Mouse (Mus musculus) midbrain, embryonic 12.5 days (tissue): ENCODE measurements at regions not wholly inside any gene's neighbourhood (a gene's known extent, or its start where the extent isn't known, plus 50 kb on each side); places are given as distances from the start of the nearest gene placed in this dataset.
A peak's percentile ranks its signal among the peaks of the same experiment; 100 is the strongest.

Source experiments
- ATAC-seq: fragments of 200-750 bp; cut with Nextera tagmentation; 2 replicates; pipeline ENCODE4 v1.8.0; 2017; ENCODE audit warnings: low read depth, moderate TSS enrichment, moderate library complexity; ENCODE audit not compliant: low FRiP score
- H3K27ac ChIP-seq: fragments of 300-500 bp; sonication (generic); replicated peaks from 2 replicates; pipeline ENCODE4 v1.5.1; 2016; ENCODE audit warnings: mild to moderate bottlenecking
- H3K27me3 ChIP-seq: fragments of 300-500 bp; sonication (generic); 2 replicates; pipeline ENCODE4 v1.6.1; 2016; ENCODE audit warnings: mild to moderate bottlenecking
- H3K36me3 ChIP-seq: fragments of 300-500 bp; sonication (generic); 2 replicates; pipeline ENCODE4 v1.6.1; 2016
- H3K4me1 ChIP-seq: fragments of 300-500 bp; sonication (generic); 2 replicates; pipeline ENCODE4 v1.6.1; 2016
- H3K4me2 ChIP-seq: fragments of 300-500 bp; sonication (generic); replicated peaks from 2 replicates; pipeline ENCODE4 v1.6.1; 2016; ENCODE audit warnings: mild to moderate bottlenecking, moderate library complexity
- H3K4me3 ChIP-seq: fragments of 300-500 bp; sonication (generic); 2 replicates; pipeline ENCODE4 v1.5.1; 2016; ENCODE audit warnings: mild to moderate bottlenecking
- H3K9ac ChIP-seq: fragments of 300-500 bp; sonication (generic); replicated peaks from 2 replicates; pipeline ENCODE4 v1.6.1; 2016; ENCODE audit warnings: mild to moderate bottlenecking, moderate library complexity
- H3K9me3 ChIP-seq: fragments of 300-500 bp; sonication (generic); 2 replicates; pipeline ENCODE4 v1.6.1; 2016; ENCODE audit warnings: mild to moderate bottlenecking
- WGBS: fragments of 180-500 bp; shearing (Covaris S2); methylation state at CpG from one replicate; pipeline ENCODE4 v1.1.7; 2016; 5-methylcytosine and 5-hydroxymethylcytosine counted together

GRCm38 (mm10) chr1:69440564-69441334, 246.3 kb downstream of the Ikzf2 start:
- H3K9ac ChIP-seq = no peak overlapping the region
- H3K4me1 ChIP-seq = no peaks in the 10 kb centered on the region
- no peak for ATAC-seq
- WGBS = 93% methylated on average over 14 of the region's 14 CpGs
- H3K4me3 ChIP-seq = no peak overlapping the region
- no peaks in the 10 kb centered on the region for H3K27me3 ChIP-seq
- H3K27ac ChIP-seq = no peak overlapping the region
- H3K36me3 ChIP-seq = no peaks in the 10 kb centered on the region
- no peaks in the 10 kb centered on the region for H3K9me3 ChIP-seq
- H3K4me2 ChIP-seq = no peak overlapping the region

GRCm38 (mm10) chr1:69437042-69437441, 250.0 kb downstream of the Ikzf2 start:
- H3K9me3 ChIP-seq = no peaks in the 10 kb centered on the region
- no peaks in the 10 kb centered on the region for H3K27me3 ChIP-seq
- WGBS = 93% methylated on average over 8 of the region's 8 CpGs
- no peak overlapping the region for H3K27ac ChIP-seq
- H3K4me3 ChIP-seq = no peak overlapping the region
- H3K9ac ChIP-seq = no peak overlapping the region
- no peak for ATAC-seq
- H3K36me3 ChIP-seq = no peaks in the 10 kb centered on the region
- no peaks in the 10 kb centered on the region for H3K4me1 ChIP-seq
- no peak overlapping the region for H3K4me2 ChIP-seq

GRCm38 (mm10) chr1:69433655-69434357, 253.2 kb downstream of the Ikzf2 start:
- no peaks in the 10 kb centered on the region for H3K4me1 ChIP-seq
- no peak overlapping the region for H3K27ac ChIP-seq
- ATAC-seq = no peak
- WGBS = 23% methylated on average over 8 of the region's 8 CpGs
- H3K4me2 ChIP-seq = no peak overlapping the region
- H3K9me3 ChIP-seq = no peaks in the 10 kb centered on the region
- H3K9ac ChIP-seq = no peak overlapping the region
- no peak overlapping the region for H3K4me3 ChIP-seq
- H3K27me3 ChIP-seq = no peaks in the 10 kb centered on the region
- no peaks in the 10 kb centered on the region for H3K36me3 ChIP-seq

GRCm38 (mm10) chr1:69430683-69431407, 256.2 kb downstream of the Ikzf2 start:
- H3K27me3 ChIP-seq = no peaks in the 10 kb centered on the region
- ATAC-seq = peak; percentile 34; the same call in 1 of the 2 replicates
- WGBS = 31% methylated on average over 8 of the region's 8 CpGs
- H3K9ac ChIP-seq = no peak overlapping the region
- H3K4me3 ChIP-seq = no peak overlapping the region
- H3K9me3 ChIP-seq = no peaks in the 10 kb centered on the region
- no peak overlapping the region for H3K4me2 ChIP-seq
- H3K27ac ChIP-seq = no peak overlapping the region
- H3K36me3 ChIP-seq = no peaks in the 10 kb centered on the region
- H3K4me1 ChIP-seq = no peaks in the 10 kb centered on the region

- Histone ChIP-seq H3K27me3 (no peaks in the 10 kb centered on the region), H3K36me3 (no peaks in the 10 kb centered on the region), H3K9ac (no peak overlapping the region), H3K4me3 (no peak overlapping the region), H3K4me2 (no peak overlapping the region), H3K4me1 (no peaks in the 10 kb centered on the region), H3K9me3 (no peaks in the 10 kb centered on the region), H3K27ac (no peak overlapping the region)
- 32% methylated on average over 5 of the region's 5 CpGs for WGBS
- no peak for ATAC-seq
Measured at GRCm38 (mm10) chr1:69429632-69430031, 257.4 kb downstream of the Ikzf2 start.

- H3K9me3 ChIP-seq = peaks cover 21% of the 10 kb centered on the region
- H3K36me3 ChIP-seq = no peaks in the 10 kb centered on the region
- WGBS = 90% methylated on average over 2 of the region's 2 CpGs
- H3K27me3 ChIP-seq = no peaks in the 10 kb centered on the region
- H3K9ac ChIP-seq = no peak overlapping the region
- ATAC-seq = no peak
- no peak overlapping the region for H3K27ac ChIP-seq
- H3K4me1 ChIP-seq = no peaks in the 10 kb centered on the region
- H3K4me2 ChIP-seq = no peak overlapping the region
- H3K4me3 ChIP-seq = no peak overlapping the region
Measured at GRCm38 (mm10) chr1:69397676-69398075, 289.4 kb downstream of the Ikzf2 start.

GRCm38 (mm10) chr1:69382374-69382773, 274.5 kb upstream of the Erbb4 start:
- no peak overlapping the region for H3K9ac ChIP-seq
- no peak overlapping the region for H3K4me3 ChIP-seq
- H3K36me3 ChIP-seq = no peaks in the 10 kb centered on the region
- no peaks in the 10 kb centered on the region for H3K4me1 ChIP-seq
- peaks cover 6% of the 10 kb centered on the region; the same call in 1 of the 2 replicates for H3K9me3 ChIP-seq
- 93% methylated on average over 1 of the region's 1 CpGs for WGBS
- no peak overlapping the region for H3K27ac ChIP-seq
- H3K4me2 ChIP-seq = no peak overlapping the region
- no peaks in the 10 kb centered on the region for H3K27me3 ChIP-seq
- no peak for ATAC-seq

- Histone ChIP-seq H3K27me3 (no peaks in the 10 kb centered on the region), H3K4me3 (no peak overlapping the region), H3K9me3 (peaks cover 15% of the 10 kb centered on the region; the same call in 1 of the 2 replicates), H3K36me3 (no peaks in the 10 kb centered on the region), H3K4me1 (no peaks in the 10 kb centered on the region), H3K27ac (no peak overlapping the region), H3K9ac (no peak overlapping the region), H3K4me2 (no peak overlapping the region)
- 90% methylated on average over 7 of the region's 7 CpGs for WGBS
- ATAC-seq = no peak
Measured at GRCm38 (mm10) chr1:69379741-69380140, 271.9 kb upstream of the Erbb4 start.

- H3K4me1 ChIP-seq = no peaks in the 10 kb centered on the region
- peaks cover 15% of the 10 kb centered on the region; the same call in 1 of the 2 replicates for H3K9me3 ChIP-seq
- no peak overlapping the region for H3K4me3 ChIP-seq
- H3K9ac ChIP-seq = no peak overlapping the region
- 97% methylated on average over 46 of the region's 46 CpGs for WGBS
- no peaks in the 10 kb centered on the region for H3K27me3 ChIP-seq
- no peaks in the 10 kb centered on the region for H3K36me3 ChIP-seq
- ATAC-seq = no peak
- H3K4me2 ChIP-seq = no peak overlapping the region
- no peak overlapping the region for H3K27ac ChIP-seq
Measured at GRCm38 (mm10) chr1:69376923-69377706, 269.3 kb upstream of the Erbb4 start.

GRCm38 (mm10) chr1:69375246-69375645, 267.4 kb upstream of the Erbb4 start:
- WGBS = 60% methylated on average over 1 of the region's 1 CpGs
- Histone ChIP-seq H3K36me3 (no peaks in the 10 kb centered on the region), H3K9ac (no peak overlapping the region)

GRCm38 (mm10) chr1:69370078-69370477, 262.2 kb upstream of the Erbb4 start:
- H3K9me3 ChIP-seq = no peaks in the 10 kb centered on the region
- no peak overlapping the region for H3K9ac ChIP-seq
- no peaks in the 10 kb centered on the region for H3K4me1 ChIP-seq
- no peaks in the 10 kb centered on the region for H3K36me3 ChIP-seq
- H3K27ac ChIP-seq = no peak overlapping the region
- no peak overlapping the region for H3K4me2 ChIP-seq
- no peak overlapping the region for H3K4me3 ChIP-seq
- H3K27me3 ChIP-seq = no peaks in the 10 kb centered on the region
- WGBS = 94% methylated on average over 2 of the region's 2 CpGs
- no peak for ATAC-seq

More at GRCm38 (mm10) chr1:69375246-69375645, 267.4 kb upstream of the Erbb4 start:
- Histone ChIP-seq H3K4me2 (no peak overlapping the region), H3K9me3 (peaks cover 15% of the 10 kb centered on the region; the same call in 1 of the 2 replicates), H3K27ac (no peak overlapping the region), H3K27me3 (no peaks in the 10 kb centered on the region), H3K4me3 (no peak overlapping the region), H3K4me1 (no peaks in the 10 kb centered on the region)
- ATAC-seq = no peak
